Mouse (Mus musculus) forebrain, embryonic 13.5 days (tissue): ENCODE data around the gene Ric8a. TPM values are rescaled to one million over a fixed set of nuclear protein-coding genes. Genes with fewer than 3 reads are reported as not detected.

Source experiments
- ATAC-seq: fragments of 200-750 bp; cut with Nextera tagmentation; 2 replicates; pipeline ENCODE4 v1.8.0; 2017
- H3K27ac ChIP-seq: fragments of 300-500 bp; sonication (generic); 2 replicates; pipeline ENCODE4 v1.5.1; 2015; ENCODE audit warnings: inconsistent platforms, mild to moderate bottlenecking, moderate library complexity
- H3K27me3 ChIP-seq: fragments of 300-500 bp; sonication (generic); 2 replicates; pipeline ENCODE4 v1.6.1; 2015; ENCODE audit warnings: mild to moderate bottlenecking, inconsistent platforms
- H3K36me3 ChIP-seq: fragments of 300-500 bp; sonication (generic); 2 replicates; pipeline ENCODE4 v1.6.1; 2015; ENCODE audit warnings: mild to moderate bottlenecking, inconsistent platforms; ENCODE audit not compliant: poor library complexity, severe bottlenecking
- H3K4me1 ChIP-seq: fragments of 300-500 bp; sonication (generic); 2 replicates; pipeline ENCODE4 v1.6.1; 2015; ENCODE audit warnings: inconsistent platforms
- H3K4me2 ChIP-seq: fragments of 300-500 bp; sonication (generic); 2 replicates; pipeline ENCODE4 v1.6.1; 2015; ENCODE audit warnings: inconsistent platforms, mild to moderate bottlenecking, moderate library complexity
- H3K4me3 ChIP-seq: fragments of 300-500 bp; sonication (generic); 2 replicates; pipeline ENCODE4 v1.5.1; 2015; ENCODE audit warnings: mild to moderate bottlenecking, inconsistent platforms
- H3K9ac ChIP-seq: fragments of 300-500 bp; sonication (generic); 2 replicates; pipeline ENCODE4 v1.6.1; 2015; ENCODE audit warnings: mild to moderate bottlenecking, inconsistent platforms
- H3K9me3 ChIP-seq: fragments of 300-500 bp; sonication (generic); replicated peaks from 2 replicates; pipeline ENCODE4 v1.6.1; 2016; ENCODE audit warnings: inconsistent platforms
- WGBS: fragments of 180-500 bp; shearing (Covaris S2); methylation state at CpG from one replicate; pipeline ENCODE4 v1.1.7; 2015; 5-methylcytosine and 5-hydroxymethylcytosine counted together
- polyA plus RNA-seq: library from polyadenylated mRNA; unstranded; fragments of >200 nt; fragmentation: Nextera tagmentation; extraction: Ambion mirVana; gene quantifications from 2 replicates; pipeline ENCODE4 v1.2.1, GENCODE M21; 2015

Gene Ric8a
- polyA plus RNA-seq: 65.7 and 80.4 TPM in 2 replicates

DNA sequence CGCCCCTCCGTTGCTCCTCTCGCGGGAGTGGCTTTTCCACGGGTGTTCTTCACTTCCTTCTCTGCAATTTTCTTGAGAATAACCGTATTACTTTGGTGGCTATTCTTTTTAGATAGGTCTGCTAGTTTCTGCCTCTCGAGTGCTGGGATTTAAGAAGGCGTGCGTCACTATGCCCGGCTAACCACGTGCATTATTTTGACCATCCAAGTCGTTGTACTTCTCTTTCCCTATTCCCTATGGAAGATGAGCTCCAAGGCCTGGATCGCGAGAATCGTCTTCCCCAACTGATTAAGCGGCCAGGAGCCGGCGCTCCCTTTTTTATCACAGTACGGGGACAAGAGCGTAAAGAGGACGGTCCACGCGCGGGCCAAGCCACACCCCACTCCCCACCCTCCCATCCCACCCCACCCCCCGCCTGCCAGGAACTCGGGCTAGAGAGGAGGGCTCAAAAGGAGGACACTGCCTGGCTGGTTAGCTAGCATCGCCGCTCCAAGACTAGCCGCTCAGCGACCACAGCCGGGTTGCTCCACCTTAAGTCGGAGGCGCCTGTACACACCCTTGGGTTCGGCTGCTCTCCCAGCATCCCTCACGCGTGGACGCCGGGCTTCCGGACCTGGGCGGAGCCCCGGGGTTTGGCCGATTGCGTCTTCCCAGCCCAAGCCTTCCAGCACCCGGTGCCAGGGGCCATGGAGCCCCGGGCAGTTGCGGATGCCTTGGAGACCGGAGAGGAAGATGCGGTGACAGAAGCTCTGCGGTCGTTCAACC is at the start of gene Ric8a:
Ric8a (plus strand) TSS at position 173 of the 765 bp plus-strand sequence.
- ATAC-seq: peak; percentile 83

DNA sequence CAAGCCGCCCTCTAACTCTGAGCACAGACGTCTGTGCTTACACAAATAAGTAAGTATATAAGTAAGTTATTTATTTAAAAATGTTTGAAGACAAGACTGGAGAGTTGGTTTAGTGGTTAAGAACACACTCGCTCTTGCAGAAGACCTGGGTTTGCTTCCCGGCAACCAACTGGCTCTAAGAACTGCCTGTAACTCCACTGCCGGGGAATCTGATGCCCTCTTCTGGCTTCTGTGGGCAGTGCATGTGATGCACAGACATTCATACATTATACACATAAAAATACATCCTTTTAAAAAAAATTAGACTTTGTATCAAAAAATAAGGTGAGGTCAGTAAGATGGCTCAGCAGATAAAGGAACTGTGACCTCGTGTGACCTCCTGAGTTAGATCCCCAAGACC is 46.3 kb upstream of the Ric8a start:
- Histone ChIP-seq H3K4me2 (no peak overlapping the region), H3K4me1 (no peaks in the 10 kb centered on the region), H3K27ac (no peak overlapping the region), H3K9ac (no peak overlapping the region), H3K27me3 (no peaks in the 10 kb centered on the region), H3K9me3 (no peaks in the 10 kb centered on the region), H3K4me3 (no peak overlapping the region), H3K36me3 (peaks cover 29% of the 10 kb centered on the region)
- ATAC-seq: no peak
- 94% methylated on average over 6 of the region's 6 CpGs for WGBS

More for the DNA sequence above, at the start of gene Ric8a:
- Histone ChIP-seq H3K27me3 (no peaks in the 10 kb centered on the region), H3K27ac (peak within 1 kb of the TSS; percentile 93), H3K9me3 (no peaks in the 10 kb centered on the region), H3K4me1 (peaks cover 32% of the 10 kb centered on the region), H3K36me3 (peaks cover 66% of the 10 kb centered on the region), H3K9ac (peak within 1 kb of the TSS; percentile 92), H3K4me3 (peak within 1 kb of the TSS; percentile 84), H3K4me2 (peak within 1 kb of the TSS; percentile 99)
- 0% methylated on average over 50 of the region's 50 CpGs for WGBS

DNA sequence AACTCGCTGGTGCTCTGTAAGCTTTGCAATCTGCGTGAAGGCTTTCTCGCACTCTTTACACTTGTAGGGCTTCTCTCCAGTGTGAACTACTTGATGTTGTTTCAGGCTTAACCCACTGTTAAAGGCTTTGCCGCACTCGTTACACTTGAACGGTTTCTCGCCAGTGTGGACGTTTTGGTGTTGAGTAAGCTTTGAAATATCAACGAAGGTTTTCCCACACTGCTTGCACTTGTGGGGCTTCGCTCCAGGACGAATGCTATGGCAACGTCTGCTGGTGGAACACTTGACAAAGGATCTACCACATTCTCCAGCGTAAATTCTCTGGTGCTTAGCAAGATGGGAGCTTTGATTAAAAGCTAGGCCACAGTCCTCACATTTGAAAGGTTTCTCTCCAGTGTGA is 45.0 kb upstream of the Ric8a start:
- no peak for ATAC-seq
- no peak overlapping the region for H3K9ac ChIP-seq
- 87% methylated on average over 13 of the region's 13 CpGs for WGBS
- no peak overlapping the region for H3K4me3 ChIP-seq
- no peak overlapping the region for H3K4me2 ChIP-seq
- H3K4me1 ChIP-seq: no peaks in the 10 kb centered on the region
- peaks cover 29% of the 10 kb centered on the region for H3K36me3 ChIP-seq
- no peaks in the 10 kb centered on the region for H3K27me3 ChIP-seq
- H3K9me3 ChIP-seq: no peaks in the 10 kb centered on the region
- H3K27ac ChIP-seq: no peak overlapping the region

DNA sequence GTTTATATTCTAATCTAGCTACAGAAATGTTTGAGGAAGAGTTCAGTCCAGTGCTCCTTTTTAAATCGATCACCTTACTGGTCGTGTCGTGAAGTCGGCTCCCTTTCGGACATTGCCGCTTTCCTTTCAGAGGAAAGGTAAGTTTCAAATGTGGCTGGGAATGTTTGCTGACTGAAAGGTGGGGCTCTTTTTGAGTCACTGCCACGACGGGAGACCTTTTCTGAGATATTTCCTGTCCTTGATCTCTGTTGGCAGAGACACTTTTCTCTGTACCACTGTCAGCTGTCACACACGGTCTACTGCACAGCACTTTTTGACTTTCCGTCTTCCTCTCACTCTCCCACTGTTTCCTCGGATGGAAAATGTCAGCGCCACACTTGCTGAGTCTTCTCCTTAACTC is 43.9 kb upstream of the Ric8a start:
- peaks cover 29% of the 10 kb centered on the region for H3K36me3 ChIP-seq
- no peaks in the 10 kb centered on the region for H3K9me3 ChIP-seq
- H3K27me3 ChIP-seq: no peaks in the 10 kb centered on the region
- H3K4me1 ChIP-seq: no peaks in the 10 kb centered on the region
- H3K9ac ChIP-seq: no peak overlapping the region
- no peak overlapping the region for H3K27ac ChIP-seq
- H3K4me3 ChIP-seq: no peak overlapping the region
- WGBS: 93% methylated on average over 12 of the region's 12 CpGs
- no peak overlapping the region for H3K4me2 ChIP-seq
- ATAC-seq: no peak

DNA sequence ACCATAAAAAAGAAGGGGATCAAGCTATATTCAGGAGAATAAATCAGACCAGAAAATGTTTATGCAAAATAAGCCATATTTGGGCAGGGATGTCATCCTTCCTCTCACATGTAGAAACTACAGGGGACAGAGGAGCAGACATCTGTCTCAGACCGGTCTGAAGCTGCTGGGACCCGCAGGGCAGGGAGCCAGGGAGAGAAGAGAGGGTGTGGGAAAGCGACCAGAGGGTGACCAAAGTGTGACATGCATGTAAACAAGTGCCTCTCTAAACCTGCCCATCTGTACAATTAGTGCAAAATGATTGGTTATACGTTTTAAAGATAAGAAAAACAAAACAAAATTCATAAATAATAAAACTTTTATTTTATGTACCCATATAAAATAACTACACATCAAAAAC is 36.6 kb upstream of the Ric8a start:
- Histone ChIP-seq H3K27me3 (no peaks in the 10 kb centered on the region), H3K9ac (no peak overlapping the region), H3K4me3 (no peak overlapping the region), H3K36me3 (no peaks in the 10 kb centered on the region), H3K4me1 (peaks cover 10% of the 10 kb centered on the region; the same call in 1 of the 2 replicates), H3K4me2 (no peak overlapping the region), H3K27ac (no peak overlapping the region), H3K9me3 (no peaks in the 10 kb centered on the region)
- no peak for ATAC-seq
- 72% methylated on average over 4 of the region's 4 CpGs for WGBS

DNA sequence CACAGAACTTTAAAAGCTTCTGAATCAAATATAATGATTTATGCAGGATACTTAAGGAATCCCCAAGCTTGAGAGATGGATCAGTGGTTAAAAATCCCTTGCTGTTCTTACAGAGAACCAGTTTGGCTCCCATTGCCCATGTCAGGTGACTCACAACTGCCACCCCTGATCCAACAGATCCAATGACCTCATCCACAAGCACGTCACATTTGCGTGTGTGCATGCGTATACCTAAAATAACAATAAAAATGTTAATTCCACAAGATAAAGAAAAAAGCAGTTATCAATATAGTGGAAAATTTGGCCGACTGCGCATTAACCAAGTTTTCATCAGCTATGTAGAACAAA is 35.5 kb upstream of the Ric8a start:
- Histone ChIP-seq H3K27me3 (0 out of 2 replicates have a peak, but pooled peaks cover under 1% of the 10 kb centered on the region), H3K9ac (peak overlapping the region; percentile 69; the same call in 1 of the 2 replicates), H3K36me3 (no peaks in the 10 kb centered on the region), H3K27ac (no peak overlapping the region; the same call in 1 of the 2 replicates), H3K9me3 (no peaks in the 10 kb centered on the region), H3K4me1 (peaks cover 10% of the 10 kb centered on the region; the same call in 1 of the 2 replicates), H3K4me3 (peak overlapping the region; percentile 51), H3K4me2 (peak overlapping the region; percentile 72)
- WGBS: 31% methylated on average over 5 of the region's 5 CpGs
- ATAC-seq: peak; percentile 62

DNA sequence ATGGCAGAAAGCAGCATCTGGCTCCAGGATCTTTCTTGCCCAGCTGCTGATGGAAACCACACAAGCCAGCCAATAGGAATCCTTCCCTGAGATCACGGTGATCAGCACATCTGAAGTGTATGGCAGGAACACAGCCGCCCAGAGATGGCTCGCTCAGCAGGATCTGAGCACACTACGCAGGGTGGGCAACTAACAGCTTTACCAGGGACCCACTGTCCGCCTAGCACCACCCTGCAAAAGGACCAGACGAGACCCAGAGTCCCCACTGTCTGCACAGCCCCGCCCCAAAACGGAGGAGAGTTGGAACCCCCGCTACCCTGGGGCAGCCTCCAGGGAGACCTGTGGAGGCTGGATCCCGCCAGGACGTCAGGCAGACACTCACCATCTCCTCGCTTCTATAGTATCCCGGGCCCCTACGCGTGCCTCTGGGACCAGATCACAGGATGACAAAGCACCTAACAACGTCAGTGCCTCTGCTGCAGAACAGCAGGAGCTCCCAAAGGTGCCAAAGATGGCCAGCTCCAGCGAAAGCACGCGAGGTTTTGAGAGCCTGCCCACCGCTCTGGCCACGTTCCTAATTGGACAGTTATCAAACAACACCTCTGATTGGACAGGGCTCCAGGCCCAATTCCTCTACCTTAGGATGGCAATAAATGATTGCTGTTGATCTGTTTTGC is 35.0 kb upstream of the Ric8a start, which contains the start of gene Zfp941:
Zfp941 (minus strand) TSS at position 526 of the 677 bp plus-strand sequence.
- Histone ChIP-seq H3K4me1 (peaks cover 10% of the 10 kb centered on the region; the same call in 1 of the 2 replicates), H3K27me3 (0 out of 2 replicates have a peak, but pooled peaks cover 4% of the 10 kb centered on the region), H3K9me3 (no peaks in the 10 kb centered on the region), H3K36me3 (no peaks in the 10 kb centered on the region), H3K4me3 (peak within 1 kb of the TSS; percentile 51), H3K4me2 (peak within 1 kb of the TSS; percentile 72), H3K27ac (peak within 1 kb of the TSS; percentile 68), H3K9ac (peak within 1 kb of the TSS; percentile 69)
- under 1% methylated on average over 21 of the region's 21 CpGs for WGBS
- ATAC-seq: peak; percentile 90

DNA sequence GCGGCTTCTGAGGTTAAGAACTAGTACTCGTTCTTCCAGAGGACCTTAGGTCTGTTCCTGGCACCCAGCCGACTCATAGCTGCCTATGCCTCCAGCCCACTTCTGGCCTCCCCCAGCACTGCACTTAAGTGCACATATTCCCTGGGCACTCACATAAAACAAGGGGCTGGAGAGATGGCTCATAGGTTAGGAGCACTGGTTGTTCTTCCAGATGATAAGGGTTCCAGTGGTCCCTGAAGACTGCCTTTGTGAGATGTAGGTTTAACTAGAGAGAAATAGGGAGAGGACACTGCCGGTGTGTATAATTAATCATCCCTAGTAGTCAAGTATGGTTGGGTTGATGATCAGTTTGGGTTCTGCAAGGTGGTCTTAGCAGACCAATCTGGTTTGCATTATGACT is 34.0 kb upstream of the Ric8a start:
- 91% methylated on average over 4 of the region's 4 CpGs for WGBS
- no peaks in the 10 kb centered on the region for H3K9me3 ChIP-seq

DNA sequence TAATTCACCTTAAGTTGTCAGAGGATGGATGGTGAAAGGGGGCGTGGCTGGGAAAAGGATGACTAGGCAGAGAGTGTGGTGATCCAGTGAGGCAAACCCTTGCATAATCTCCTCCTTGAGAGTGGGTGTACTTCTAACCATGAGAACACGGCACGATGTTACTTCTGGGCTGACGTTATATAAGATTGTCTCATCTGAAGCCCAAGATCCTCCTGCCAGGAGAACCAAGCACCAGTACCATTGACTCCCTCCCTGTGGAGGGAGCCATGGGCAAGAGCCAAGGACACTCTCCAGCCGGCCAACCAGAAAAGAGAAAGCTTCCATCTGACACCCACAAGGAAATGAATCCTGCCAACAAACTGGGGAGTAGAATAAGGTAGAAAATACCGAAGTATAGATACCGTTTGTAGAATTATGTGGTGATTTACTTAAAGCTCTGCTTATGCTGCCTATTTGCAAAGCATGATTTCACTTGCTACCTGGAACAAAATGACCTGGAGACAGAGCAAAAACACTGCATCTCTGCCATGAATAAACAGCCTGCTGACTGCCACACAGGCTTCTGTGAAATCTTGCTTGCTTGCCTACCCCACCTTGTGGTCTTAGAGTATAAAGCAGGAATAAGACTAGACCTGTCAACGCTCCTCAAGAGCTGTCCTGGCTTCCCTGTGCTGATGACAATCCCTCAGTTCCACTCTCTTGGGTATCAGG is 28.4 kb upstream of the Ric8a start:
- Histone ChIP-seq H3K27me3 (0 out of 2 replicates have a peak, but pooled peaks cover 6% of the 10 kb centered on the region), H3K9me3 (no peaks in the 10 kb centered on the region), H3K4me1 (no peaks in the 10 kb centered on the region), H3K4me2 (no peak overlapping the region), H3K36me3 (no peaks in the 10 kb centered on the region), H3K9ac (no peak overlapping the region), H3K27ac (no peak overlapping the region), H3K4me3 (no peak overlapping the region)
- 43% methylated on average over 8 of the region's 8 CpGs for WGBS
- ATAC-seq: no peak

More for the DNA sequence above, 34.0 kb upstream of the Ric8a start:
- H3K36me3 ChIP-seq: no peaks in the 10 kb centered on the region
- peaks cover 10% of the 10 kb centered on the region; the same call in 1 of the 2 replicates for H3K4me1 ChIP-seq
- 0 out of 2 replicates have a peak, but pooled peaks cover 6% of the 10 kb centered on the region for H3K27me3 ChIP-seq
- H3K27ac ChIP-seq: no peak overlapping the region
- no peak for ATAC-seq
- no peak overlapping the region for H3K9ac ChIP-seq
- no peak overlapping the region for H3K4me2 ChIP-seq
- H3K4me3 ChIP-seq: no peak overlapping the region

DNA sequence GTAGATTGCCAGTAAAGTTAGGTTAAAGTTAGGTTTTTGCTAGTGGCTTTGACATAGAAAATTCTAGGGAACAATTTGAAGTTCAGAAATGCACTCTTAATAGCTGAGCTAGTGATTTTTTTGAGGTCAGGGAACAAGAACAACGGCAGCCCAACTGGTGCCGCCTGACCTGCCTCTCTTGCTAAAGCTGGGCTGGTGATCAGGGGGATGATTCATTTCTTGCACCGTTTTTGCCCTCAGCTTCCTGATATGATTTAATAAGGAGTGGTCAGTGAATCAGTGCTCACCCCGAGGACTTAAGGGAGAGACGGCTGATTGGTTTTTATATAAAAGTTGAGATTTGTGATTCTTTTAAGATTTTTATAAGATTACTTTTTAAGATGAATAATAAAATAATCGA is 25.3 kb upstream of the Ric8a start:
- H3K27ac ChIP-seq: no peak overlapping the region
- H3K9me3 ChIP-seq: no peaks in the 10 kb centered on the region
- H3K9ac ChIP-seq: no peak overlapping the region
- H3K4me1 ChIP-seq: no peaks in the 10 kb centered on the region
- 74% methylated on average over 6 of the region's 6 CpGs for whole genome bisulfite sequencing
- 0 out of 2 replicates have a peak, but pooled peaks cover 4% of the 10 kb centered on the region for H3K27me3 ChIP-seq
- H3K36me3 ChIP-seq: no peaks in the 10 kb centered on the region
- H3K4me2 ChIP-seq: no peak overlapping the region
- no peak for ATAC-seq
- no peak overlapping the region for H3K4me3 ChIP-seq

DNA sequence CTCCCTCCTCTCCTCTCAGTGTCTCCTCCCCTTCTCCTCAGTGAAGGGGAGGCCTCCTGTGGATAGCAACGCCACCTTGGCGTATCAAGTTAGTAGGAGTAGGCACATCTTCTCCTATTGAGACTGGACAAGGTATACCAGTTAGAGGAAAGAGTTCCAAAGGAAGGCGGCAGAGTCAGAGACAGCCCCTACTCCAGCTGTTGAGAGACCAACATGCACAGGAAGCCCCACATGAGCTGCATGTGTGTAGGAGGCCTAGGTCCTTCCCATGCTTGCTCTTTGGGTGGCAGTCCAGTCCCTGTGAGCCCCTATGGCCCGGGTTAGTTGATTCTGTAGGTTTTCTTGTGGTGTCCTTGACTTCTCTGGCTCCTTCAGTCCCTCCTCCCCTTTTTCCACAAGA is 23.4 kb upstream of the Ric8a start:
- Histone ChIP-seq H3K9me3 (no peaks in the 10 kb centered on the region), H3K27ac (no peak overlapping the region), H3K36me3 (no peaks in the 10 kb centered on the region), H3K4me1 (no peaks in the 10 kb centered on the region), H3K9ac (no peak overlapping the region), H3K4me2 (no peak overlapping the region), H3K4me3 (no peak overlapping the region), H3K27me3 (no peaks in the 10 kb centered on the region)
- 85% methylated on average over 4 of the region's 4 CpGs for WGBS
- ATAC-seq: no peak
